Mouse (Mus musculus): Measurements from ENCODE around the gene Coq8b. TPM values are rescaled to one million over a fixed set of nuclear protein-coding genes. Genes with fewer than 3 reads are reported as not detected.

The Coq8b gene
- polyA plus RNA-seq, 1 experiment from 2014 or later, result 32.3 TPM

GRCm38 (mm10) chr7:27273739-27274351 lies 41.0 kb downstream of the Coq8b start:
- H3K4me1 ChIP-seq (ENCODE audit: control insufficient read depth, low read depth, low read length), result no peaks in the 10 kb centered on the region
- peak overlapping the region; percentile 22 for H3K4me2 ChIP-seq (ENCODE audit: low read depth, low read length)
- H3K9me3 ChIP-seq (replicated peaks; ENCODE audit: control insufficient read depth, low read length), result 0 out of 2 replicates have a peak, but pooled peaks cover 2% of the 10 kb centered on the region
- no peak overlapping the region for H3K27ac ChIP-seq (ENCODE audit: low read length)
- 54% methylated on average over 32 of the region's 32 CpGs for WGBS (ENCODE audit: insufficient replicate concordance)
- H3K9ac ChIP-seq (ENCODE audit: low read depth, low read length), result no peak overlapping the region
- peak overlapping the region; percentile 10; the same call in 1 of the 2 replicates for H3K4me3 ChIP-seq (ENCODE audit: low read depth, low read length)
- no peaks in the 10 kb centered on the region for H3K27me3 ChIP-seq (ENCODE audit: control insufficient read depth, insufficient read depth, low read depth, low read length)
- peak; percentile 50; the same call in 1 of the 2 replicates for ATAC-seq (ENCODE audit: low read depth)
- H3K36me3 ChIP-seq (ENCODE audit: control insufficient read depth, insufficient read depth), result no peaks in the 10 kb centered on the region

- ATAC-seq (ENCODE audit: low read depth), result no peak
Observed at GRCm38 (mm10) chr7:27274916-27275315, 42.1 kb downstream of the Coq8b start.

GRCm38 (mm10) chr7:27276021-27276420 lies 43.2 kb downstream of the Coq8b start:
- no peak overlapping the region for H3K4me3 ChIP-seq (ENCODE audit: low read depth, low read length)
- ATAC-seq (ENCODE audit: low read depth), result no peak
- no peak overlapping the region for H3K9ac ChIP-seq (ENCODE audit: low read depth, low read length)
- H3K4me1 ChIP-seq (ENCODE audit: control insufficient read depth, low read depth, low read length), result no peaks in the 10 kb centered on the region
- H3K9me3 ChIP-seq (replicated peaks; ENCODE audit: control insufficient read depth, low read length), result no peaks in the 10 kb centered on the region
- WGBS (ENCODE audit: insufficient replicate concordance), result 33% methylated on average over 7 of the region's 7 CpGs
- no peak overlapping the region for H3K27ac ChIP-seq (ENCODE audit: low read length)
- no peaks in the 10 kb centered on the region for H3K27me3 ChIP-seq (ENCODE audit: control insufficient read depth, insufficient read depth, low read depth, low read length)
- H3K4me2 ChIP-seq (ENCODE audit: low read depth, low read length), result no peak overlapping the region
- no peaks in the 10 kb centered on the region for H3K36me3 ChIP-seq (ENCODE audit: control insufficient read depth, insufficient read depth)

More at GRCm38 (mm10) chr7:27274916-27275315, 42.1 kb downstream of the Coq8b start:
- H3K27ac ChIP-seq (ENCODE audit: low read length), result no peak overlapping the region
- H3K9ac ChIP-seq (ENCODE audit: low read depth, low read length), result no peak overlapping the region
- H3K9me3 ChIP-seq (replicated peaks; ENCODE audit: control insufficient read depth, low read length), result no peaks in the 10 kb centered on the region
- H3K4me2 ChIP-seq (ENCODE audit: low read depth, low read length), result no peak overlapping the region
- 77% methylated on average over 4 of the region's 4 CpGs for WGBS (ENCODE audit: insufficient replicate concordance)
- no peaks in the 10 kb centered on the region for H3K4me1 ChIP-seq (ENCODE audit: control insufficient read depth, low read depth, low read length)
- H3K27me3 ChIP-seq (ENCODE audit: control insufficient read depth, insufficient read depth, low read depth, low read length), result no peaks in the 10 kb centered on the region
- H3K4me3 ChIP-seq (ENCODE audit: low read depth, low read length), result no peak overlapping the region
- no peaks in the 10 kb centered on the region for H3K36me3 ChIP-seq (ENCODE audit: control insufficient read depth, insufficient read depth)

GRCm38 (mm10) chr7:27277191-27277590 lies 44.4 kb downstream of the Coq8b start:
- H3K4me3 ChIP-seq (ENCODE audit: low read depth, low read length), result no peak overlapping the region
- ATAC-seq (ENCODE audit: low read depth), result no peak
- WGBS (ENCODE audit: insufficient replicate concordance), result 66% methylated on average over 3 of the region's 3 CpGs
- no peak overlapping the region for H3K27ac ChIP-seq (ENCODE audit: low read length)
- no peak overlapping the region for H3K9ac ChIP-seq (ENCODE audit: low read depth, low read length)
- no peaks in the 10 kb centered on the region for H3K27me3 ChIP-seq (ENCODE audit: control insufficient read depth, insufficient read depth, low read depth, low read length)
- H3K4me1 ChIP-seq (ENCODE audit: control insufficient read depth, low read depth, low read length), result no peaks in the 10 kb centered on the region
- no peak overlapping the region for H3K4me2 ChIP-seq (ENCODE audit: low read depth, low read length)
- H3K9me3 ChIP-seq (replicated peaks; ENCODE audit: control insufficient read depth, low read length), result no peaks in the 10 kb centered on the region
- no peaks in the 10 kb centered on the region for H3K36me3 ChIP-seq (ENCODE audit: control insufficient read depth, insufficient read depth)

DNA sequence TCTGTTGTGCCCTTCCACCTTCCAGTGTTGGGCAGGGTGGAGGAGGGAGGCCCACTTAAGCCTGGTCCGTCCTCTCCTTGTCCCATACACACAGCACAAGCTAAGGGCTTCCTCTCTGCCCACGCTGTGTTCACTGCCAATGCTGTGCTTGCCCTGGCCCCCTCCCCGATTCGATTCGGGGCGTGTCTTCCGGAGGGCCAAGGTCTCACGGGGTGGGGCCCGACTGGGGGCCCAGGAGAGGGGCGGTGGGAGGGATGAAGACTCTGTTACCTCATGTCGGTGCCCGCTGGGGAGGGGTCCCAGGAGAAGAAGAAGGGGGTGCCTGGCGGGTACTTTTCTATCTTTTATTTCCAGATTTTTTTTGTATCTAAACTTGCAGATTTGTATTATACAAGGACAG lies 48.9 kb downstream of the Coq8b start:
- WGBS (ENCODE audit: insufficient replicate concordance), result 54% methylated on average over 13 of the region's 13 CpGs
- no peak overlapping the region for H3K27ac ChIP-seq (ENCODE audit: low read length)
- no peak for ATAC-seq (ENCODE audit: low read depth)
- no peaks in the 10 kb centered on the region for H3K4me1 ChIP-seq (ENCODE audit: control insufficient read depth, low read depth, low read length)
- H3K9ac ChIP-seq (ENCODE audit: low read depth, low read length), result no peak overlapping the region
- H3K4me2 ChIP-seq (ENCODE audit: low read depth, low read length), result no peak overlapping the region
- H3K4me3 ChIP-seq (ENCODE audit: low read depth, low read length), result no peak overlapping the region
- H3K27me3 ChIP-seq (ENCODE audit: control insufficient read depth, insufficient read depth, low read depth, low read length), result peaks cover 3% of the 10 kb centered on the region; the same call in 1 of the 2 replicates
- no peaks in the 10 kb centered on the region for H3K9me3 ChIP-seq (replicated peaks; ENCODE audit: control insufficient read depth, low read length)
- H3K36me3 ChIP-seq (ENCODE audit: control insufficient read depth, insufficient read depth), result no peaks in the 10 kb centered on the region

DNA sequence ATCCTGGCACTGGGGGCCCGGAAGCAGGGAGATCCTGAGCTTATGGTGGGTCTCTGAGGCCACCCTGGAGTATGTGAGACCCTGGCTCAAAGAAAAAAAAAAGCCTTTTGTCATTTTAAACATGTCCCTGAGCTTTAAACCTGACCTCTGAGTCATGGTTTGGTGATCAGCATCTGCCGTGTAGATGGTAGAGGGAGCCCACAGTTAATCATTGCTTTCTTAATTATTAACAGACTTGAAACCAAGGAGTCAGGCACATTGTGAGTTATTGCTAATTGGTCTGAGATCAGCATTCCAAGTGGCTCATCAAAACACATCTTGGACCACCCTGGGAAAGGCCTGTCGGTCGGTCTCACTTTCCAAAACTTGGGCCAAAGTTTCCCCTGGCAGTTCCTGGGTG lies 49.4 kb downstream of the Coq8b start:
- H3K27ac ChIP-seq (ENCODE audit: low read length), result no peak overlapping the region
- 65% methylated on average over 4 of the region's 4 CpGs for WGBS (ENCODE audit: insufficient replicate concordance)
- H3K27me3 ChIP-seq (ENCODE audit: control insufficient read depth, insufficient read depth, low read depth, low read length), result peaks cover 3% of the 10 kb centered on the region; the same call in 1 of the 2 replicates
- no peaks in the 10 kb centered on the region for H3K36me3 ChIP-seq (ENCODE audit: control insufficient read depth, insufficient read depth)
- H3K9ac ChIP-seq (ENCODE audit: low read depth, low read length), result no peak overlapping the region
- no peaks in the 10 kb centered on the region for H3K9me3 ChIP-seq (replicated peaks; ENCODE audit: control insufficient read depth, low read length)
- H3K4me1 ChIP-seq (ENCODE audit: control insufficient read depth, low read depth, low read length), result no peaks in the 10 kb centered on the region
- H3K4me3 ChIP-seq (ENCODE audit: low read depth, low read length), result no peak overlapping the region
- ATAC-seq (ENCODE audit: low read depth), result no peak
- H3K4me2 ChIP-seq (ENCODE audit: low read depth, low read length), result no peak overlapping the region

- no peaks in the 10 kb centered on the region for H3K9me3 ChIP-seq (replicated peaks; ENCODE audit: control insufficient read depth, low read length)
- WGBS (ENCODE audit: insufficient replicate concordance), result 4% methylated on average over 28 of the region's 28 CpGs
- peaks cover 3% of the 10 kb centered on the region; the same call in 1 of the 2 replicates for H3K27me3 ChIP-seq (ENCODE audit: control insufficient read depth, insufficient read depth, low read depth, low read length)
- H3K9ac ChIP-seq (ENCODE audit: low read depth, low read length), result no peak overlapping the region
- H3K36me3 ChIP-seq (ENCODE audit: control insufficient read depth, insufficient read depth), result no peaks in the 10 kb centered on the region
- no peak overlapping the region for H3K27ac ChIP-seq (ENCODE audit: low read length)
- H3K4me3 ChIP-seq (ENCODE audit: low read depth, low read length), result no peak overlapping the region
- H3K4me1 ChIP-seq (ENCODE audit: control insufficient read depth, low read depth, low read length), result no peaks in the 10 kb centered on the region
- no peak for ATAC-seq (ENCODE audit: low read depth)
- H3K4me2 ChIP-seq (ENCODE audit: low read depth, low read length), result no peak overlapping the region
Observed at GRCm38 (mm10) chr7:27284865-27285697, 52.3 kb downstream of the Coq8b start.

GRCm38 (mm10) chr7:27285698-27286066 lies 52.9 kb downstream of the Coq8b start:
- H3K36me3 ChIP-seq (ENCODE audit: control insufficient read depth, insufficient read depth), result no peaks in the 10 kb centered on the region
- peaks cover 3% of the 10 kb centered on the region; the same call in 1 of the 2 replicates for H3K27me3 ChIP-seq (ENCODE audit: control insufficient read depth, insufficient read depth, low read depth, low read length)
- no peak overlapping the region for H3K4me2 ChIP-seq (ENCODE audit: low read depth, low read length)
- WGBS (ENCODE audit: insufficient replicate concordance), result 6% methylated on average over 8 of the region's 8 CpGs
- no peak overlapping the region for H3K4me3 ChIP-seq (ENCODE audit: low read depth, low read length)
- no peaks in the 10 kb centered on the region for H3K4me1 ChIP-seq (ENCODE audit: control insufficient read depth, low read depth, low read length)
- peak; percentile 19; the same call in 1 of the 2 replicates for ATAC-seq (ENCODE audit: low read depth)
- H3K9me3 ChIP-seq (replicated peaks; ENCODE audit: control insufficient read depth, low read length), result no peaks in the 10 kb centered on the region
- no peak overlapping the region for H3K27ac ChIP-seq (ENCODE audit: low read length)
- H3K9ac ChIP-seq (ENCODE audit: low read depth, low read length), result no peak overlapping the region

GRCm38 (mm10) chr7:27288732-27289131 lies 55.9 kb downstream of the Coq8b start:
- Histone ChIP-seq H3K4me3 (ENCODE audit: low read depth, low read length) (no peak overlapping the region), H3K36me3 (ENCODE audit: control insufficient read depth, insufficient read depth) (no peaks in the 10 kb centered on the region), H3K4me1 (ENCODE audit: control insufficient read depth, low read depth, low read length) (no peaks in the 10 kb centered on the region), H3K27me3 (ENCODE audit: control insufficient read depth, insufficient read depth, low read depth, low read length) (peaks cover 3% of the 10 kb centered on the region; the same call in 1 of the 2 replicates), H3K27ac (ENCODE audit: low read length) (no peak overlapping the region), H3K9ac (ENCODE audit: low read depth, low read length) (no peak overlapping the region), H3K9me3 (replicated peaks; ENCODE audit: control insufficient read depth, low read length) (no peaks in the 10 kb centered on the region), H3K4me2 (ENCODE audit: low read depth, low read length) (no peak overlapping the region)
- 74% methylated on average over 7 of the region's 7 CpGs for WGBS (ENCODE audit: insufficient replicate concordance)
- ATAC-seq (ENCODE audit: low read depth), result no peak

All from liver, embryonic 16.5 days (tissue).